Mouse (Mus musculus) myocyte (in vitro differentiated cells): ENCODE data around the gene Top2a. TPM values are rescaled to one million over a fixed set of nuclear protein-coding genes. Genes with fewer than 3 reads are reported as not detected.

Source experiments
- H3K27me3 ChIP-seq: one replicate; pipeline ENCODE4 v1.6.1; 2011; ENCODE audit not compliant: control insufficient read depth, insufficient read depth, insufficient read length
- H3K36me3 ChIP-seq: one replicate; pipeline ENCODE4 v1.6.1; 2011; ENCODE audit not compliant: control insufficient read depth, insufficient read depth
- H3K4me2 ChIP-seq: one replicate; pipeline ENCODE4 v1.6.1; 2011; ENCODE audit warnings: low read depth, control low read depth
- H3K4me3 ChIP-seq: one replicate; pipeline ENCODE4 v1.5.1; 2011; ENCODE audit warnings: mild to moderate bottlenecking, control low read depth, moderate library complexity
- H3K79me2 ChIP-seq: one replicate; pipeline ENCODE4 v1.6.1; 2011; ENCODE audit not compliant: control insufficient read depth, insufficient read depth
- H3ac ChIP-seq: one replicate; pipeline ENCODE4 v1.6.1; 2011; ENCODE audit not compliant: control insufficient read depth, insufficient read length
- CEBPB ChIP-seq: IDR thresholded peaks from 2 replicates; pipeline ENCODE4 v1.6.1; 2011; ENCODE audit warnings: mild to moderate bottlenecking, moderate library complexity; ENCODE audit not compliant: poor library complexity, insufficient read depth, severe bottlenecking
- E2F4 ChIP-seq: IDR thresholded peaks from one replicate; pipeline ENCODE4 v1.6.1; 2011; ENCODE audit warnings: mild to moderate bottlenecking, control low read depth, moderate library complexity; ENCODE audit not compliant: insufficient read depth
- MAX ChIP-seq: IDR thresholded peaks from one replicate; pipeline ENCODE4 v1.6.1; 2011; ENCODE audit warnings: low read depth, mild to moderate bottlenecking, control low read depth
- MYOD1 ChIP-seq, 3 experiments: IDR thresholded peaks; one replicate each; pipeline ENCODE4 v1.6.1; 2011; ENCODE audit warnings: control low read depth in 2 of 3, low read depth in 2 of 3, mild to moderate bottlenecking in 2 of 3, moderate library complexity in 1 of 3; ENCODE audit not compliant: insufficient read length in 2 of 3, control insufficient read depth in 1 of 3
- MYOG ChIP-seq, 3 experiments: IDR thresholded peaks; one replicate each; pipeline ENCODE4 v1.6.1; 2011; ENCODE audit warnings: control low read depth in 2 of 3, low read depth in 2 of 3, mild to moderate bottlenecking in 2 of 3; ENCODE audit not compliant: insufficient read length in 2 of 3, control insufficient read depth in 1 of 3, insufficient read depth in 1 of 3
- POLR2A ChIP-seq: IDR thresholded peaks from one replicate; pipeline ENCODE4 v1.6.1; 2011; ENCODE audit warnings: low read depth, mild to moderate bottlenecking, control low read depth, moderate library complexity; ENCODE audit not compliant: insufficient read length
- POLR2AphosphoS2 ChIP-seq: IDR thresholded peaks from one replicate; pipeline ENCODE4 v1.6.1; 2011; ENCODE audit warnings: low read depth, control low read depth; ENCODE audit not compliant: insufficient read length
- REST ChIP-seq: IDR thresholded peaks from one replicate; pipeline ENCODE4 v1.6.1; 2011; ENCODE audit warnings: mild to moderate bottlenecking, control low read depth, moderate library complexity; ENCODE audit not compliant: insufficient read depth, insufficient read length
- SRF ChIP-seq: IDR thresholded peaks from one replicate; pipeline ENCODE4 v1.6.1; 2011; ENCODE audit warnings: low read depth; ENCODE audit not compliant: control insufficient read depth, insufficient read length
- TCF12 ChIP-seq: IDR thresholded peaks from one replicate; pipeline ENCODE4 v1.6.1; 2011; ENCODE audit warnings: mild to moderate bottlenecking, control low read depth; ENCODE audit not compliant: poor library complexity, insufficient read depth, severe bottlenecking
- TCF3 ChIP-seq: IDR thresholded peaks from one replicate; pipeline ENCODE4 v1.6.1; 2011; ENCODE audit warnings: low read depth, control low read depth; ENCODE audit not compliant: insufficient read length
- USF1 ChIP-seq: IDR thresholded peaks from one replicate; pipeline ENCODE4 v1.6.1; 2011; ENCODE audit warnings: low read depth, mild to moderate bottlenecking, control low read depth, moderate library complexity
- polyA plus RNA-seq: library from polyadenylated mRNA; unstranded; fragments of >200 nt; fragmentation: generic; extraction: Trizol; gene quantifications from one replicate; pipeline ENCODE4 v1.2.1, GENCODE M21; 2012; ENCODE audit warnings: missing spikeins

Gene Top2a
- polyA plus RNA-seq, 1 experiment = 39.9 TPM

DNA sequence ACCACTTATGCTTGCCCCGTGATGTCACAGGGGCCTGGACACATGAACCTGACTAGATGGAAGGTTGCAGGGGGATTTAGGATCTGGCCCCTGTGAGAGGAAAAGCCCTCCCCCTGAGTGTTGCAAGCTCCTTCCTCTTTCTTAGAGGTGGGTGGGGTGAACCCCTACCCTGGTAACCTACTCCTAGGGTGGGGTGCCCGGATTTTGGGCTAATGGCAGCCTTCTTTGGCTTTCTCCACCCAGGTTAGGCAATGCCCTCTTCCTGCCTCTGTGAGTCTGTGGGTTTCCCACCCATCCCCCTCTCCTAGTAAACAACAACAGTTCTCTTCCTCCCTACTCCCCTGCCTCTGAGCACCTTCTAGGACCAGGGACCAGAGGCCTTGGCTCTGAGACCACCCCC, 71.3 kb downstream of the Top2a start:
- Histone ChIP-seq H3K4me2 (no peak overlapping the region), H3K4me3 (no peak overlapping the region), H3K79me2 (peaks cover 81% of the 10 kb centered on the region), H3K36me3 (no peaks in the 10 kb centered on the region), H3K27me3 (no peaks in the 10 kb centered on the region), H3ac (no peak overlapping the region)
- TF ChIP-seq REST = no peak
- TF ChIP-seq TCF3 = no peak
- TF ChIP-seq MYOG (IDR thresholded peaks at IDR 0.05; ENCODE audit: control insufficient read depth in 1 of 3, insufficient read depth in 1 of 3, insufficient read length in 2 of 3, low read depth in 2 of 3) = no peak
- TF ChIP-seq USF1 = no peak
- TF ChIP-seq MAX = no peak
- no peak for TF ChIP-seq POLR2AphosphoS2
- no peak for TF ChIP-seq POLR2A
- TF ChIP-seq E2F4 = no peak
- no peak for TF ChIP-seq TCF12
- TF ChIP-seq MYOD1 (IDR thresholded peaks at IDR 0.05; ENCODE audit: control insufficient read depth in 1 of 3, insufficient read length in 2 of 3, low read depth in 2 of 3) = no peak

GRCm38 (mm10) chr11:98952111-98952510, 71.9 kb downstream of the Top2a start:
- Histone ChIP-seq H3K4me3 (no peak overlapping the region), H3K4me2 (peak overlapping the region; percentile 65), H3ac (no peak overlapping the region), H3K36me3 (no peaks in the 10 kb centered on the region), H3K27me3 (no peaks in the 10 kb centered on the region), H3K79me2 (peaks cover 83% of the 10 kb centered on the region)
- TF ChIP-seq CEBPB (no peak), POLR2A (no peak), SRF (no peak), TCF3 (no peak), MAX (no peak), E2F4 (no peak), TCF12 (no peak), USF1 (no peak), MYOG (IDR thresholded peaks at IDR 0.05; ENCODE audit: control insufficient read depth in 1 of 3, insufficient read depth in 1 of 3, insufficient read length in 2 of 3, low read depth in 2 of 3) (no peak), MYOD1 (IDR thresholded peaks at IDR 0.05; ENCODE audit: control insufficient read depth in 1 of 3, insufficient read length in 2 of 3, low read depth in 2 of 3) (no peak), POLR2AphosphoS2 (no peak), REST (no peak)

DNA sequence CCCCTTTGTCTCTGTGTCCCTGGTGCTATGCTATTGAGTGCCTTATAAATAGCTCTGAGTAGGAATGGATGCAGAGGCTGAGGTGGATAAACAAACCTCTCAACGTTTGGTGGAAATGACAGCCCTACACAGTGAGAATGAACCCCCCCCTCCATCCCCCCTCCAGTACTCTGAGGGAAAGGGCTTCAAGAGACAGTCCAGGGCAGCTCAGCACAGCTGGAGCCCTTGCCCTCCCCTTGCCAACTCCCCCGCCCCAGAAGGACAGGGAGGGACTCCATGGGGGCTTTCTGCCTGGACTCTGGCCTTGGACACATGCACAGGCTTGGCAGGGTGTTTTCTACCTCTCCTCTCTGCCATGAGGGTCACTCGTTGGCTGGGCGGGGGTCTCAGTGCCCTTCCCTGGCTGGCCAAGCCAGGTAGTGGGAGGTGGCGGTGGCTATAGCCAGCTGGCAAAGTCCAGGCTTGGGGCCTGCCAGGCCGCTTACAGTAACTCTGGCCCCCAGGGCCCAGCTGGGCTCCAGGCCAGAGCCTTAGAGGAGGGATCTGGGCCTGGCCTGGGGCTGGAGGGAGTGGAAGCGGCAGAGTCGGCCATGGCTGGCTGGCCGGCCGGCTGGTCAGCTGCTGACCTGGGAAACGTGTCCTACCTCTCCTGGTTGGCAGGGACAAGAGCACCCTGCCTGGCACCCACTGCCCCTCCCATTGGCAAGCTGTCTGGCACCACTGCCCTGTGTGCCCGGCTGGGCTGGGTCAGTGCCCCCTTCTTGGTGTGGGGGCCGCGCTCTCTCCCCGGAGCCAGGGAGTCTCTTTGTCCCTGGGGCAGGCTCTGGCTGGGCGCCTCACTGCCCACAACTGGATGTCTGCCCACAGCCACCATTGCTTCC, 72.7 kb downstream of the Top2a start:
- Histone ChIP-seq H3K36me3 (no peaks in the 10 kb centered on the region), H3ac (no peak overlapping the region), H3K27me3 (no peaks in the 10 kb centered on the region), H3K4me3 (no peak overlapping the region), H3K79me2 (peaks cover 81% of the 10 kb centered on the region), H3K4me2 (peak overlapping the region; percentile 65)
- no peak for TF ChIP-seq SRF
- TF ChIP-seq MYOD1 (IDR thresholded peaks at IDR 0.05; ENCODE audit: control insufficient read depth in 1 of 3, insufficient read length in 2 of 3, low read depth in 2 of 3) = peak in 1 of 3 experiments; percentile 54
- no peak for TF ChIP-seq E2F4
- no peak for TF ChIP-seq REST
- TF ChIP-seq CEBPB = no peak
- no peak for TF ChIP-seq TCF3
- TF ChIP-seq TCF12 = no peak
- TF ChIP-seq MYOG (IDR thresholded peaks at IDR 0.05; ENCODE audit: control insufficient read depth in 1 of 3, insufficient read depth in 1 of 3, insufficient read length in 2 of 3, low read depth in 2 of 3) = peak in 1 of 3 experiments; percentile 46
- TF ChIP-seq MAX = no peak
- peak; percentile 70 for TF ChIP-seq POLR2A
- TF ChIP-seq POLR2AphosphoS2 = peak; percentile 68
- no peak for TF ChIP-seq USF1

DNA sequence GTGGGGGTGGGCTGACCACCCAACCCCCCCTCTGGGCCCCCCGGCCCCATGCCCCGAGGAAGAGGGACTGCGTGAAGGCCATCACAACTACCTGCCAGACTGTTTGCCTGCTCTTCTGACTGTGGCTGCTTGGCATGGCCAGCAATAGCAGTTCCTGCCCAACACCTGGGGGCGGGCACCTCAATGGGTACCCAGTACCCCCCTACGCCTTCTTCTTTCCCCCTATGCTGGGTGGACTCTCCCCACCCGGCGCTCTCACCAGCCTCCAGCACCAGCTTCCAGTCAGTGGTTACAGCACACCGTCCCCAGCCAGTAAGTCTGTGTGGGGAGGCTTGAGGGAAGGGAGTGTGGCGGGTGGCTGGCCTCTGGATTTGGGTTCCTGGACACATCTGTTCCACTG, 73.5 kb downstream of the Top2a start:
- no peak overlapping the region for H3ac ChIP-seq
- H3K36me3 ChIP-seq = no peaks in the 10 kb centered on the region
- peaks cover 84% of the 10 kb centered on the region for H3K79me2 ChIP-seq
- no peak overlapping the region for H3K4me3 ChIP-seq
- H3K4me2 ChIP-seq = no peak overlapping the region
- TF ChIP-seq CEBPB (no peak), MYOG (IDR thresholded peaks at IDR 0.05; ENCODE audit: control insufficient read depth in 1 of 3, insufficient read depth in 1 of 3, insufficient read length in 2 of 3, low read depth in 2 of 3) (no peak), E2F4 (no peak), REST (no peak), TCF12 (no peak), USF1 (no peak), MAX (no peak), MYOD1 (IDR thresholded peaks at IDR 0.05; ENCODE audit: control insufficient read depth in 1 of 3, insufficient read length in 2 of 3, low read depth in 2 of 3) (no peak), POLR2AphosphoS2 (no peak)
- H3K27me3 ChIP-seq = no peaks in the 10 kb centered on the region
